Mouse (Mus musculus) liver, postnatal 0 days (tissue): ENCODE results near the gene Cdkn2b. TPM values are rescaled to one million over a fixed set of nuclear protein-coding genes. Genes with fewer than 3 reads are reported as not detected.

Source experiments
- ATAC-seq: fragments of 200-750 bp; cut with Nextera tagmentation; 2 replicates; pipeline ENCODE4 v1.8.0; 2017; ENCODE audit warnings: mild to moderate bottlenecking, moderate library complexity
- DNase-seq: peaks from one replicate; pipeline ENCODE4 v3.0.0-alpha.2; 2016
- H3K27ac ChIP-seq: fragments of 300-500 bp; sonication (generic); 2 replicates; pipeline ENCODE4 v1.5.1; 2014; ENCODE audit warnings: antibody characterized with exemption, moderate library complexity, mild to moderate bottlenecking, low read depth
- H3K27me3 ChIP-seq: fragments of 300-500 bp; sonication (generic); 2 replicates; pipeline ENCODE4 v1.6.1; 2014; ENCODE audit warnings: low read length, control low read depth, mixed read lengths; ENCODE audit not compliant: insufficient read depth
- H3K36me3 ChIP-seq: fragments of 300-500 bp; sonication (generic); replicated peaks from 2 replicates; pipeline ENCODE4 v1.6.1; 2014; ENCODE audit warnings: mild to moderate bottlenecking, control low read depth, low read length, moderate library complexity, mixed read lengths; ENCODE audit not compliant: insufficient read depth
- H3K4me1 ChIP-seq: fragments of 300-500 bp; sonication (generic); 2 replicates; pipeline ENCODE4 v1.6.1; 2014; ENCODE audit warnings: antibody characterized with exemption, mild to moderate bottlenecking, control low read depth; ENCODE audit not compliant: insufficient read depth
- H3K4me2 ChIP-seq: fragments of 300-500 bp; sonication (generic); 2 replicates; pipeline ENCODE4 v1.6.1; 2014; ENCODE audit warnings: low read depth, mild to moderate bottlenecking, low read length, moderate library complexity, mixed read lengths
- H3K4me3 ChIP-seq: fragments of 300-500 bp; sonication (generic); 2 replicates; pipeline ENCODE4 v1.5.1; 2014; ENCODE audit warnings: low read depth, low read length
- H3K9ac ChIP-seq: fragments of 300-500 bp; sonication (generic); replicated peaks from 2 replicates; pipeline ENCODE4 v1.6.1; 2014; ENCODE audit warnings: mild to moderate bottlenecking, moderate library complexity
- H3K9me3 ChIP-seq: fragments of 300-500 bp; sonication (generic); 2 replicates; pipeline ENCODE4 v1.6.1; 2016; ENCODE audit warnings: mild to moderate bottlenecking, control low read depth, low read length, mixed read lengths
- CTCF ChIP-seq: sonication (generic); IDR thresholded peaks from 2 replicates; pipeline ENCODE4 v1.5.1; 2016; ENCODE audit warnings: antibody characterized with exemption, low read depth
- EP300 ChIP-seq: IDR thresholded peaks from 2 replicates; pipeline ENCODE4 v1.6.1; 2016; ENCODE audit warnings: antibody characterized with exemption, low read depth, mild to moderate bottlenecking
- WGBS: fragments of 180-500 bp; shearing (Covaris S2); extraction: QIAGEN DNeasy Blood & Tissue Kit; methylation state at CpG from one replicate; pipeline ENCODE4 v1.1.7; 2014; ENCODE audit not compliant: insufficient replicate concordance; 5-methylcytosine and 5-hydroxymethylcytosine counted together
- polyA plus RNA-seq: library from polyadenylated mRNA; unstranded; fragments of >200 nt; fragmentation: Nextera tagmentation; extraction: Ambion mirVana; gene quantifications from 2 replicates; pipeline ENCODE4 v1.2.1, GENCODE M21; 2015

The Cdkn2b gene
- polyA plus RNA-seq, 1 experiment from 2014 or later = not detected

DNA sequence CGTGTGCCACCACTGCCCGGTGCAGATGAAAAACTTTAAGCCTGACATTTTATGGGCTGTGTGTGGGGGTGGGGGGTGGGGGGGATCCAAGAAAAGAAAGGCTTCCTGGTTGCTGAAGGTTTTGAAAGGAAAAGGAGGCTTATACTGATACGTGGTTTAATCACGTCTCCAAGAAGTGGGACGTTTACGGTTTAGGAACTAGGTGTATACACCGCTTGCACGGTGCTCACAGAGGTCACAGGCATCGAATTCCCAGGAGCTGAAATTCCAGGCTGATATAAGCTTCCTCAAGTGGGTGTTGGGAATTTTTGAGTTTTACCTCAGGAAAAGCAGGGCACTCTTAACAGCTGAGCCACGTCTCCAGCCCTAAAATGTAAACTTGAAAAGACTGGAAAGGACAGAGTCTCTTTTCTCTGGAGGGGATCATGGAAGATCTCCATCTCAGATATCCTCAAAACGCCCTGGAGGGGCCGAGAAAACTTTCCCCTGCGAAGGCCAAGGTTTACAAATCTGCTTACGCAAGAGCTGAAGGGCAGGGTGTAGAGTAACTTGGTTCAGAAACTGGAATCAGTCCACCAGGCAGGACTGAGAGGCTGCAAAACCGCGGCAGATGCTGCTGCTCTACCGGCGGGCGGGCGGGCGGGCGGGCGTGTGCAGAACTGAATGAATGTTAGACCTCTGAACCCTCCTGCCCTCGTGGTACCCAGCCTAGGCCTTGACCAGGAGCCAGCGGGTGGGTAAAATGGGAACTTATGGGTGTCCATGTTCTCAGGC, 34.8 kb downstream of the Cdkn2b start:
- peaks cover 93% of the 10 kb centered on the region for H3K27me3 ChIP-seq
- H3K27ac ChIP-seq = no peak overlapping the region
- no peak overlapping the region for H3K4me2 ChIP-seq
- 0 out of 2 replicates have a peak, but pooled peaks cover 2% of the 10 kb centered on the region for H3K4me1 ChIP-seq
- TF ChIP-seq EP300 = no peak
- TF ChIP-seq CTCF = no peak
- H3K9ac ChIP-seq = no peak overlapping the region
- H3K4me3 ChIP-seq = no peak overlapping the region
- WGBS = 3% methylated on average over 25 of the region's 25 CpGs
- no peak for ATAC-seq
- DNase-seq = no peak
- no peaks in the 10 kb centered on the region for H3K9me3 ChIP-seq
- H3K36me3 ChIP-seq = no peaks in the 10 kb centered on the region

DNA sequence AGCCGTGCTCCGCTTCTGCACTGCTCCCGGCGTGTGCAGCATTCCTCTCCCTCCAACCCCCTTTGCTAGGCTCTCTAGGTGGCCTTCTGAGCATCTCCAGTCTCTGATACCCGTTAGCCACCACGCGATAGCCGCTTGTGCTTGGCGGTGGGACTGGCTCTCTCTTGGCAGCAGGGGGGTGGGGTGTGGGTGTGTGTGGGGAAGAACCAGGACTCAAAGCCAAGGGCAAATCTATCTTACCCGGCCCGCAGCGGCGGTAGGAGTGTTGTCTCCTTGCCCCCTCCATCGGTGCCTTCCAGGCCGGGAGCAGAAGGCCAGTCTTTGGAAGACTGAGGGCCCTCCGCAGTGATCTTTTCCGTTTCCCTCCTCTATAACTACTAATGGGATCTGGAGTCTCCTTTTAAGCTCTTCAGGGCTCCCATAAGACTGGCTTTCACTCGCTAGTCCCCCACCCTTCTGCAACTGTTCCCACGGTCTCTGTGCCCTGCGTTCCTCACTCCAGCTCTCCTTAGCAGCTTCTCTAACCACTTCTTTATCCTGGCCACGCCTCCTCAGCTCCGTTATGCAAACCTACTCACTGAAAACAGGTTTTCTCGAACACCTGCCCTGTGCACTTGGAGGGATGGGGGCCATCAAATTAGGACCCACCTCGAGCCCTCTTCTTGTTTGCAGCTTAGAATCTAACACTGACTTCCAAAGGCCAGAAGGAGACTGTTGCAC, 35.9 kb downstream of the Cdkn2b start:
- H3K27me3 ChIP-seq = peaks cover 90% of the 10 kb centered on the region
- no peak overlapping the region for H3K27ac ChIP-seq
- WGBS = 2% methylated on average over 24 of the region's 24 CpGs
- H3K4me1 ChIP-seq = 0 out of 2 replicates have a peak, but pooled peaks cover 2% of the 10 kb centered on the region
- no peak overlapping the region for H3K4me3 ChIP-seq
- H3K9me3 ChIP-seq = no peaks in the 10 kb centered on the region
- ATAC-seq = no peak
- TF ChIP-seq CTCF = no peak
- no peak for TF ChIP-seq EP300
- DNase-seq = no peak
- no peak overlapping the region for H3K4me2 ChIP-seq
- H3K9ac ChIP-seq = no peak overlapping the region
- H3K36me3 ChIP-seq = no peaks in the 10 kb centered on the region

DNA sequence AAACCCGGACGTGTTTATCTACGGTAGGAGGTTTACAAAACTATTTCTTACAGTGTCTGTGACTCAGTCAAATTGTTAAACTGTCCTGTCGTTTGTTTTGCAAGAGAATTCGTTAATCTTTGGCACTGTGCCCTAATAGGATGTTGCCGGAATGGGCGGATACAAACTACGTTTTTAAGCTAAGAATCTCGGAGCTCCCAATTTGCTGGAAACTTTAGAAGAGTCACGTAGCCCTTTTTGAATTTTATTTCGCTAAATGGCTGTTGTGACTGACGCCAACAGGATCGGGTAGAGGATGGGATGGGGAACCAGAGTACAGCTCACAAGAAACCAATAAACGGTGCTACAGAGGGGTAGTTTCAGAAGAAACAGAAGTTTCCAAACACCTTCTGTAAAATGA, 36.8 kb downstream of the Cdkn2b start:
- Histone ChIP-seq H3K9ac (no peak overlapping the region), H3K36me3 (no peaks in the 10 kb centered on the region), H3K9me3 (no peaks in the 10 kb centered on the region), H3K4me1 (0 out of 2 replicates have a peak, but pooled peaks cover 2% of the 10 kb centered on the region), H3K4me2 (no peak overlapping the region), H3K4me3 (no peak overlapping the region), H3K27ac (no peak overlapping the region), H3K27me3 (peaks cover 80% of the 10 kb centered on the region)
- 4% methylated on average over 14 of the region's 14 CpGs for WGBS
- DNase-seq (no peak), ATAC-seq (no peak)
- no peak for TF ChIP-seq EP300
- no peak for TF ChIP-seq CTCF

DNA sequence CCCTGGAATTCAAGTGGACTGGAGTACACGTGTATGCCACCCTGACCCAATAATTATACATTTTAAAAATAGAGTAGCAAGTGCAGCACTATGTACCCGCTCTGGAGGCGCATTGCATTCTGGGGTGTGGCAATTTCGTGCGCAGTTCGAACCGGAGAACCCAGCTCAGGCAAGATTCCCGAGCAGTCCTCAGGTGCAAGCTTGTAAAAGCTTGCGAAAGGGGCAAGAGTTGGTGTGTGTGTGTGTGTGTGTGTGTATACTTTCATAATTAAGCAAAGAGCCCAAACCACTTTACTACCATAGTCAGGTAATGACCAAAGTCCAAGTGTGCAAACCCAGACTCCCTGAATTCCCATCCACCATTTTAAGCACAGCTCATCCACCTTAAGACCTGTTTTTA, 37.3 kb downstream of the Cdkn2b start:
- H3K4me2 ChIP-seq = no peak overlapping the region
- H3K27me3 ChIP-seq = peaks cover 76% of the 10 kb centered on the region
- H3K9ac ChIP-seq = no peak overlapping the region
- DNase-seq (no peak), ATAC-seq (no peak)
- TF ChIP-seq EP300 = no peak
- no peak for TF ChIP-seq CTCF
- H3K27ac ChIP-seq = no peak overlapping the region
- H3K36me3 ChIP-seq = no peaks in the 10 kb centered on the region
- 0 out of 2 replicates have a peak, but pooled peaks cover 2% of the 10 kb centered on the region for H3K4me1 ChIP-seq
- no peak overlapping the region for H3K4me3 ChIP-seq
- WGBS = 1% methylated on average over 9 of the region's 9 CpGs
- H3K9me3 ChIP-seq = no peaks in the 10 kb centered on the region

DNA sequence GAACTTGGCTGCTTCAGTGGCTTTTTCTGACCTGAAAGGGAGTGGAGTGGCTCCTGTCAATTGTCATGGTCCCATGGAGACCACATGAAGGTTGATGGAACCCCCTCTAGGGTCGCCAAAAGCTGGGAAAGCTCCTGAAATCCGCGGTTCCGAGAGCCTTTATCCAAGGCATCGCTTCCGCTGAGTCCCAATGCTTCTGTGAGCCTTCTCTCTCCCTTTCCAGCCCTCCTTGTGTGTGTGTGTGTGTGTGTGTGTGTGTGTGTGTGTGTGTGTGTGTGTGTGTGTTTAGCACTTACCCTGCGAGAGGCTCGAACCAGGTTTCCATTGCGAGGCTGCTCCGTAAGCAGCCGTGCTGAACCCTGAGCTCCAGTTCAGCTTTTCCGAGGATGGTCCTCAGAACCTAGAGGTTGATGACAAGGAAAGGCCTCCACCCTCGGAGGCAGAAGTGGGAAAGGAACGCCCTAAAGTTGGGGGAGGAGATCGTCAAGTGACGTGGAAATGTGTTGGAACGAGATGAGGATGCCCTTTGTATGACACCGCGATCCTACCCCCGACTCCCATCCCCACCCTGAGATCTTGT, 37.8 kb downstream of the Cdkn2b start:
- no peak overlapping the region for H3K27ac ChIP-seq
- 0 out of 2 replicates have a peak, but pooled peaks cover 2% of the 10 kb centered on the region for H3K4me1 ChIP-seq
- H3K4me2 ChIP-seq = no peak overlapping the region
- no peak overlapping the region for H3K9ac ChIP-seq
- H3K36me3 ChIP-seq = no peaks in the 10 kb centered on the region
- ATAC-seq (no peak), DNase-seq (no peak)
- H3K27me3 ChIP-seq = peaks cover 72% of the 10 kb centered on the region
- no peak for TF ChIP-seq EP300
- H3K9me3 ChIP-seq = no peaks in the 10 kb centered on the region
- WGBS = under 1% methylated on average over 20 of the region's 20 CpGs
- H3K4me3 ChIP-seq = no peak overlapping the region

DNA sequence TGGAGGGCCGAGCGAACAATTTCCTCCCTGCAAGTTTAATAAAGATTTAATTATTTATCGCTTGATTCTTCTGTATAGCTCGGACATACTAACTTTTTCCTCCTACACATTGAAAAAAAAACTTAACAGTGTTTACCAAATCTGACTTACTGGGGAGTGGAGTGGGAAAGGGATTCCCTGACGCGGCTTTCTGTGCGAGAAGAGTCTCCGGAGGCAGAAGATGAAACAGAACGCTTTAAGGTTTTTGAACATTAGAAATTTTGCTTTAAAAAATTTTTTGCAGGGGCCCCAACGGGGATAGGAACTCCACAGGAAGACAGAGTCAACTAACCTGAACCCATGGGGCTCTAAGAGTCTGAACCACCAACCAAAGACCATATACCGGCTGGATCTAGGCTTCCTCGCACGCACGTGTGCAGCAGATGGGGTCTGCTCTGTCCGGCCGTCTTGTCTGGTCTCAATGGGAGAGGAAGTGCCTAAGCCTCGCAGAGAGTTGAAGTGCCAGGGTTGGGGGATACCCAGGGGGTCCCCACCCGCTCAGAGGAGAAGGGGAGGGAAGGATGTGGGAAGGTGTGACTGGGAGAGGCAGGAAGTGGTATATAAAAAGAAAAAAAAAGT, 38.6 kb downstream of the Cdkn2b start:
- H3K27me3 ChIP-seq = peaks cover 67% of the 10 kb centered on the region
- 0 out of 2 replicates have a peak, but pooled peaks cover 2% of the 10 kb centered on the region for H3K4me1 ChIP-seq
- H3K9me3 ChIP-seq = no peaks in the 10 kb centered on the region
- no peak overlapping the region for H3K4me3 ChIP-seq
- TF ChIP-seq CTCF = no peak
- TF ChIP-seq EP300 = no peak
- 4% methylated on average over 18 of the region's 18 CpGs for WGBS
- H3K9ac ChIP-seq = no peak overlapping the region
- H3K27ac ChIP-seq = no peak overlapping the region
- ATAC-seq = no peak
- H3K36me3 ChIP-seq = no peaks in the 10 kb centered on the region
- no peak overlapping the region for H3K4me2 ChIP-seq
- no peak for DNase-seq
